Mouse (Mus musculus) lung, embryonic 15.5 days (tissue): Measurements from ENCODE around the gene Lman2. TPM values are rescaled to one million over a fixed set of nuclear protein-coding genes. Genes with fewer than 3 reads are reported as not detected.
A peak's percentile ranks its signal among the peaks of the same experiment; 100 is the strongest.

Experiments
- ATAC-seq: fragments of 200-750 bp; cut with Nextera tagmentation; 2 replicates; pipeline ENCODE4 v1.8.0; 2017; ENCODE audit warnings: moderate number of reproducible peaks, borderline replicate concordance; ENCODE audit not compliant: low FRiP score, low TSS enrichment; ENCODE audit errors: extremely low read depth
- H3K27ac ChIP-seq: fragments of 300-500 bp; sonication (generic); 2 replicates; pipeline ENCODE4 v1.5.1; 2015; ENCODE audit warnings: moderate library complexity, mild to moderate bottlenecking, inconsistent platforms
- H3K27me3 ChIP-seq: fragments of 300-500 bp; sonication (generic); 2 replicates; pipeline ENCODE4 v1.6.1; 2015; ENCODE audit warnings: inconsistent platforms
- H3K36me3 ChIP-seq: fragments of 300-500 bp; sonication (generic); 2 replicates; pipeline ENCODE4 v1.6.1; 2015; ENCODE audit warnings: inconsistent platforms
- H3K4me1 ChIP-seq: fragments of 300-500 bp; sonication (generic); 2 replicates; pipeline ENCODE4 v1.6.1; 2015; ENCODE audit warnings: inconsistent platforms
- H3K4me2 ChIP-seq: fragments of 300-500 bp; sonication (generic); 2 replicates; pipeline ENCODE4 v1.6.1; 2015; ENCODE audit warnings: inconsistent platforms, mild to moderate bottlenecking, moderate library complexity
- H3K4me3 ChIP-seq: fragments of 300-500 bp; sonication (generic); 2 replicates; pipeline ENCODE4 v1.5.1; 2015; ENCODE audit warnings: mild to moderate bottlenecking, inconsistent platforms
- H3K9ac ChIP-seq: fragments of 300-500 bp; sonication (generic); 2 replicates; pipeline ENCODE4 v1.6.1; 2015; ENCODE audit warnings: inconsistent platforms
- H3K9me3 ChIP-seq: fragments of 300-500 bp; sonication (generic); 2 replicates; pipeline ENCODE4 v1.6.1; 2016; ENCODE audit warnings: inconsistent platforms
- WGBS: fragments of 180-500 bp; shearing (Covaris S2); methylation state at CpG from one replicate; pipeline ENCODE4 v1.1.7; 2015; 5-methylcytosine and 5-hydroxymethylcytosine counted together
- polyA plus RNA-seq: library from polyadenylated mRNA; unstranded; fragments of >200 nt; fragmentation: Nextera tagmentation; extraction: Ambion mirVana; gene quantifications from 2 replicates; pipeline ENCODE4 v1.2.1, GENCODE M21; 2015

The Lman2 gene
- 111 and 112 TPM in 2 replicates for polyA plus RNA-seq

GRCm38 (mm10) chr13:55362453-55363060 lies at the start of gene Lman2:
Gene Lman2 (minus strand): TSS chr13:55362783.
- Histone ChIP-seq H3K9ac (peak within 1 kb of the TSS; percentile 96), H3K4me2 (peak within 1 kb of the TSS; percentile 74), H3K36me3 (peaks cover 11% of the 10 kb centered on the region; the same call in 1 of the 2 replicates), H3K27ac (peak within 1 kb of the TSS; percentile 94), H3K4me1 (peaks cover 14% of the 10 kb centered on the region), H3K4me3 (peak within 1 kb of the TSS; percentile 92), H3K9me3 (no peaks in the 10 kb centered on the region), H3K27me3 (no peaks in the 10 kb centered on the region)
- 0% methylated on average over 35 of the region's 35 CpGs for WGBS
- peak; percentile 98 for ATAC-seq

- H3K9ac ChIP-seq: no peak overlapping the region
- peaks cover 8% of the 10 kb centered on the region for H3K4me1 ChIP-seq
- no peaks in the 10 kb centered on the region for H3K9me3 ChIP-seq
- H3K4me2 ChIP-seq: no peak overlapping the region
- peaks cover 15% of the 10 kb centered on the region for H3K27me3 ChIP-seq
- H3K4me3 ChIP-seq: no peak overlapping the region
- ATAC-seq: no peak
- no peaks in the 10 kb centered on the region for H3K36me3 ChIP-seq
- H3K27ac ChIP-seq: no peak overlapping the region
- 71% methylated on average over 7 of the region's 7 CpGs for WGBS
Observed at GRCm38 (mm10) chr13:55411826-55412225, 49.2 kb upstream of the Lman2 start.

- Histone ChIP-seq H3K27me3 (peaks cover 12% of the 10 kb centered on the region), H3K27ac (no peak overlapping the region)
- no peak for ATAC-seq
Observed at GRCm38 (mm10) chr13:55408546-55409120, 46.0 kb upstream of the Lman2 start.

GRCm38 (mm10) chr13:55407341-55407740 lies 44.8 kb upstream of the Lman2 start:
- peaks cover 5% of the 10 kb centered on the region; the same call in 1 of the 2 replicates for H3K4me1 ChIP-seq
- H3K4me3 ChIP-seq: no peak overlapping the region
- no peaks in the 10 kb centered on the region for H3K36me3 ChIP-seq
- H3K9me3 ChIP-seq: no peaks in the 10 kb centered on the region
- H3K4me2 ChIP-seq: no peak overlapping the region
- ATAC-seq: no peak
- no peak overlapping the region for H3K9ac ChIP-seq
- WGBS: 78% methylated on average over 4 of the region's 4 CpGs
- H3K27me3 ChIP-seq: peaks cover 14% of the 10 kb centered on the region; the same call in 1 of the 2 replicates
- no peak overlapping the region for H3K27ac ChIP-seq

More at GRCm38 (mm10) chr13:55408546-55409120, 46.0 kb upstream of the Lman2 start:
- Histone ChIP-seq H3K9me3 (no peaks in the 10 kb centered on the region), H3K4me2 (no peak overlapping the region), H3K36me3 (no peaks in the 10 kb centered on the region), H3K4me1 (peaks cover 5% of the 10 kb centered on the region; the same call in 1 of the 2 replicates), H3K4me3 (no peak overlapping the region), H3K9ac (no peak overlapping the region)
- WGBS: 79% methylated on average over 19 of the region's 19 CpGs

- no peak overlapping the region for H3K9ac ChIP-seq
- ATAC-seq: no peak
- no peaks in the 10 kb centered on the region for H3K9me3 ChIP-seq
- no peaks in the 10 kb centered on the region for H3K36me3 ChIP-seq
- H3K4me3 ChIP-seq: no peak overlapping the region
- H3K27me3 ChIP-seq: peaks cover 16% of the 10 kb centered on the region; the same call in 1 of the 2 replicates
- WGBS: 60% methylated on average over 13 of the region's 13 CpGs
- H3K4me2 ChIP-seq: peak overlapping the region; percentile 36; the same call in 1 of the 2 replicates
- no peak overlapping the region for H3K27ac ChIP-seq
- peaks cover 5% of the 10 kb centered on the region; the same call in 1 of the 2 replicates for H3K4me1 ChIP-seq
Observed at GRCm38 (mm10) chr13:55405783-55406390, 43.3 kb upstream of the Lman2 start.

- 12% methylated on average over 11 of the region's 11 CpGs for WGBS
- H3K4me2 ChIP-seq: peak overlapping the region; percentile 36
Observed at GRCm38 (mm10) chr13:55404853-55405782, 42.5 kb upstream of the Lman2 start.

GRCm38 (mm10) chr13:55403935-55404852 lies 41.6 kb upstream of the Lman2 start:
- no peak overlapping the region for H3K4me2 ChIP-seq
- no peaks in the 10 kb centered on the region for H3K36me3 ChIP-seq
- ATAC-seq: no peak
- peaks cover 16% of the 10 kb centered on the region; the same call in 1 of the 2 replicates for H3K27me3 ChIP-seq
- peaks cover 5% of the 10 kb centered on the region; the same call in 1 of the 2 replicates for H3K4me1 ChIP-seq
- WGBS: 67% methylated on average over 15 of the region's 15 CpGs
- H3K9me3 ChIP-seq: no peaks in the 10 kb centered on the region
- no peak overlapping the region for H3K4me3 ChIP-seq
- no peak overlapping the region for H3K27ac ChIP-seq
- H3K9ac ChIP-seq: no peak overlapping the region

More at GRCm38 (mm10) chr13:55404853-55405782, 42.5 kb upstream of the Lman2 start:
- Histone ChIP-seq H3K4me1 (peaks cover 5% of the 10 kb centered on the region; the same call in 1 of the 2 replicates), H3K9ac (no peak overlapping the region), H3K4me3 (no peak overlapping the region), H3K27ac (no peak overlapping the region), H3K36me3 (no peaks in the 10 kb centered on the region), H3K9me3 (no peaks in the 10 kb centered on the region), H3K27me3 (peaks cover 16% of the 10 kb centered on the region; the same call in 1 of the 2 replicates)
- ATAC-seq: peak; percentile 77

- Histone ChIP-seq H3K9me3 (no peaks in the 10 kb centered on the region), H3K4me2 (no peak overlapping the region), H3K27me3 (peaks cover 16% of the 10 kb centered on the region; the same call in 1 of the 2 replicates), H3K27ac (no peak overlapping the region), H3K4me3 (no peak overlapping the region), H3K9ac (no peak overlapping the region), H3K36me3 (no peaks in the 10 kb centered on the region), H3K4me1 (peaks cover 5% of the 10 kb centered on the region; the same call in 1 of the 2 replicates)
- WGBS: 75% methylated on average over 7 of the region's 7 CpGs
- ATAC-seq: no peak
Observed at GRCm38 (mm10) chr13:55403266-55403665, 40.7 kb upstream of the Lman2 start.

GRCm38 (mm10) chr13:55400039-55400346 lies 37.4 kb upstream of the Lman2 start:
- no peaks in the 10 kb centered on the region for H3K36me3 ChIP-seq
- H3K4me2 ChIP-seq: no peak overlapping the region
- H3K4me1 ChIP-seq: no peaks in the 10 kb centered on the region
- H3K27ac ChIP-seq: no peak overlapping the region
- no peak for ATAC-seq
- H3K9ac ChIP-seq: no peak overlapping the region
- no peaks in the 10 kb centered on the region for H3K9me3 ChIP-seq
- no peak overlapping the region for H3K4me3 ChIP-seq
- 37% methylated on average over 1 of the region's 1 CpGs for WGBS
- H3K27me3 ChIP-seq: peaks cover 8% of the 10 kb centered on the region; the same call in 1 of the 2 replicates

- Histone ChIP-seq H3K27me3 (peaks cover 8% of the 10 kb centered on the region; the same call in 1 of the 2 replicates), H3K4me2 (no peak overlapping the region), H3K9me3 (no peaks in the 10 kb centered on the region), H3K9ac (no peak overlapping the region), H3K4me3 (no peak overlapping the region), H3K36me3 (no peaks in the 10 kb centered on the region), H3K4me1 (no peaks in the 10 kb centered on the region), H3K27ac (no peak overlapping the region)
- WGBS: 55% methylated on average over 5 of the region's 5 CpGs
- ATAC-seq: no peak
Observed at GRCm38 (mm10) chr13:55399300-55400038, 36.9 kb upstream of the Lman2 start.
